Mouse (Mus musculus) liver, embryonic 12.5 days (tissue): ENCODE results near the gene Rnf13. TPM values are rescaled to one million over a fixed set of nuclear protein-coding genes. Genes with fewer than 3 reads are reported as not detected.
"Not testable (repeated sequence)": the region's sequence is repeated elsewhere in the genome, so short reads cannot be mapped to it uniquely, and the experiment has no call there.

Source experiments
- ATAC-seq: fragments of 200-750 bp; cut with Nextera tagmentation; 2 replicates; pipeline ENCODE4 v1.8.0; 2017; ENCODE audit warnings: moderate number of reproducible peaks, mild to moderate bottlenecking, moderate library complexity
- H3K27ac ChIP-seq: fragments of 300-500 bp; sonication (generic); 2 replicates; pipeline ENCODE4 v1.5.1; 2016; ENCODE audit warnings: mild to moderate bottlenecking
- H3K27me3 ChIP-seq: fragments of 300-500 bp; sonication (generic); replicated peaks from 2 replicates; pipeline ENCODE4 v1.6.1; 2016; ENCODE audit warnings: mild to moderate bottlenecking, moderate library complexity
- H3K36me3 ChIP-seq: fragments of 300-500 bp; sonication (generic); 2 replicates; pipeline ENCODE4 v1.6.1; 2016; ENCODE audit warnings: mild to moderate bottlenecking, moderate library complexity
- H3K4me1 ChIP-seq: fragments of 300-500 bp; sonication (generic); 2 replicates; pipeline ENCODE4 v1.6.1; 2016
- H3K4me2 ChIP-seq: fragments of 300-500 bp; sonication (generic); 2 replicates; pipeline ENCODE4 v1.6.1; 2016; ENCODE audit warnings: mild to moderate bottlenecking, moderate library complexity
- H3K4me3 ChIP-seq: fragments of 300-500 bp; sonication (generic); 2 replicates; pipeline ENCODE4 v1.5.1; 2016; ENCODE audit warnings: mild to moderate bottlenecking, moderate library complexity
- H3K9ac ChIP-seq: fragments of 300-500 bp; sonication (generic); 2 replicates; pipeline ENCODE4 v1.6.1; 2016; ENCODE audit warnings: mild to moderate bottlenecking, moderate library complexity
- H3K9me3 ChIP-seq: fragments of 300-500 bp; sonication (generic); replicated peaks from 2 replicates; pipeline ENCODE4 v1.6.1; 2016; ENCODE audit warnings: mild to moderate bottlenecking, moderate library complexity
- WGBS: fragments of 180-500 bp; shearing (Covaris S2); methylation state at CpG from one replicate; pipeline ENCODE4 v1.1.7; 2016; ENCODE audit not compliant: insufficient replicate concordance; 5-methylcytosine and 5-hydroxymethylcytosine counted together
- polyA plus RNA-seq: library from polyadenylated mRNA; unstranded; fragments of >200 nt; fragmentation: Nextera tagmentation; extraction: Ambion mirVana; gene quantifications from 2 replicates; pipeline ENCODE4 v1.2.1, GENCODE M21; 2016

Gene Rnf13
- polyA plus RNA-seq, 1 experiment from 2014 or later: 24.0 TPM

GRCm38 (mm10) chr3:57788472-57788871 is 52.6 kb downstream of the Rnf13 start:
- Histone ChIP-seq H3K9me3 (no peaks in the 10 kb centered on the region), H3K27ac (no peak overlapping the region), H3K36me3 (no peaks in the 10 kb centered on the region), H3K4me1 (no peaks in the 10 kb centered on the region), H3K4me3 (no peak overlapping the region), H3K27me3 (no peaks in the 10 kb centered on the region), H3K9ac (no peak overlapping the region), H3K4me2 (no peak overlapping the region)
- WGBS: 60% methylated on average over 4 of the region's 4 CpGs
- ATAC-seq: no peak

- Histone ChIP-seq H3K9ac (no peak overlapping the region), H3K4me1 (no peaks in the 10 kb centered on the region), H3K4me3 (no peak overlapping the region), H3K27ac (no peak overlapping the region), H3K9me3 (no peaks in the 10 kb centered on the region), H3K36me3 (no peaks in the 10 kb centered on the region), H3K27me3 (no peaks in the 10 kb centered on the region), H3K4me2 (no peak overlapping the region)
- no peak for ATAC-seq
- WGBS: 76% methylated on average over 7 of the region's 7 CpGs
Observed at GRCm38 (mm10) chr3:57789005-57789962, 53.4 kb downstream of the Rnf13 start.

GRCm38 (mm10) chr3:57791104-57791503 is 55.2 kb downstream of the Rnf13 start:
- H3K27ac ChIP-seq: no peak overlapping the region
- no peak overlapping the region for H3K9ac ChIP-seq
- no peak overlapping the region for H3K4me3 ChIP-seq
- no peaks in the 10 kb centered on the region for H3K36me3 ChIP-seq
- WGBS: 72% methylated on average over 3 of the region's 3 CpGs
- H3K4me2 ChIP-seq: no peak overlapping the region
- H3K4me1 ChIP-seq: no peaks in the 10 kb centered on the region
- no peaks in the 10 kb centered on the region for H3K9me3 ChIP-seq
- no peak for ATAC-seq
- no peaks in the 10 kb centered on the region for H3K27me3 ChIP-seq

- not testable (repeated sequence) for H3K27me3 ChIP-seq, ATAC-seq, H3K9me3 ChIP-seq, H3K27ac ChIP-seq, H3K4me3 ChIP-seq, H3K4me2 ChIP-seq, H3K9ac ChIP-seq, H3K36me3 ChIP-seq, H3K4me1 ChIP-seq
- 77% methylated on average over 6 of the region's 6 CpGs for WGBS
Observed at GRCm38 (mm10) chr3:57795071-57795470, 59.2 kb downstream of the Rnf13 start.

- H3K36me3 ChIP-seq: no peaks in the 10 kb centered on the region
- 73% methylated on average over 6 of the region's 6 CpGs for WGBS
- ATAC-seq: no peak
- H3K4me1 ChIP-seq: no peaks in the 10 kb centered on the region
- H3K27me3 ChIP-seq: no peaks in the 10 kb centered on the region
- no peak overlapping the region for H3K9ac ChIP-seq
- H3K27ac ChIP-seq: no peak overlapping the region
- no peaks in the 10 kb centered on the region for H3K9me3 ChIP-seq
- no peak overlapping the region for H3K4me3 ChIP-seq
- H3K4me2 ChIP-seq: no peak overlapping the region
Observed at GRCm38 (mm10) chr3:57815447-57815846, 79.6 kb downstream of the Rnf13 start.

GRCm38 (mm10) chr3:57825866-57826265 is 90.0 kb downstream of the Rnf13 start:
- no peaks in the 10 kb centered on the region for H3K9me3 ChIP-seq
- no peak for ATAC-seq
- H3K4me3 ChIP-seq: no peak overlapping the region
- H3K4me1 ChIP-seq: no peaks in the 10 kb centered on the region
- 87% methylated on average over 3 of the region's 3 CpGs for WGBS
- H3K4me2 ChIP-seq: no peak overlapping the region
- H3K27me3 ChIP-seq: no peaks in the 10 kb centered on the region
- peaks cover 20% of the 10 kb centered on the region for H3K36me3 ChIP-seq
- no peak overlapping the region for H3K27ac ChIP-seq
- no peak overlapping the region for H3K9ac ChIP-seq

- Histone ChIP-seq H3K27me3 (no peaks in the 10 kb centered on the region), H3K4me1 (no peaks in the 10 kb centered on the region), H3K36me3 (peaks cover 11% of the 10 kb centered on the region), H3K4me3 (no peak overlapping the region), H3K27ac (no peak overlapping the region), H3K9ac (no peak overlapping the region), H3K9me3 (no peaks in the 10 kb centered on the region), H3K4me2 (no peak overlapping the region)
- WGBS: 85% methylated on average over 11 of the region's 11 CpGs
- no peak for ATAC-seq
Observed at GRCm38 (mm10) chr3:57833585-57833984, 97.7 kb downstream of the Rnf13 start.

- Histone ChIP-seq H3K27ac (no peak overlapping the region), H3K36me3 (0 out of 2 replicates have a peak, but pooled peaks cover 10% of the 10 kb centered on the region), H3K4me2 (no peak overlapping the region), H3K27me3 (no peaks in the 10 kb centered on the region), H3K4me3 (no peak overlapping the region), H3K4me1 (no peaks in the 10 kb centered on the region), H3K9me3 (no peaks in the 10 kb centered on the region), H3K9ac (no peak overlapping the region)
- ATAC-seq: no peak
- 79% methylated on average over 4 of the region's 4 CpGs for WGBS
Observed at GRCm38 (mm10) chr3:57836911-57837310, 101.0 kb downstream of the Rnf13 start.

- Histone ChIP-seq H3K4me3 (no peak overlapping the region), H3K4me2 (no peak overlapping the region), H3K4me1 (peaks cover 23% of the 10 kb centered on the region), H3K27ac (no peak overlapping the region), H3K36me3 (0 out of 2 replicates have a peak, but pooled peaks cover 6% of the 10 kb centered on the region), H3K9ac (no peak overlapping the region), H3K27me3 (peaks cover 33% of the 10 kb centered on the region), H3K9me3 (no peaks in the 10 kb centered on the region)
- no peak for ATAC-seq
Observed at GRCm38 (mm10) chr3:57843775-57844174, 107.9 kb downstream of the Rnf13 start.

- H3K4me3 ChIP-seq: peak overlapping the region; percentile 66
- 0 out of 2 replicates have a peak, but pooled peaks cover 3% of the 10 kb centered on the region for H3K36me3 ChIP-seq
- ATAC-seq: no peak
- H3K4me1 ChIP-seq: peaks cover 23% of the 10 kb centered on the region
- H3K4me2 ChIP-seq: peak overlapping the region; percentile 93
- no peak overlapping the region for H3K9ac ChIP-seq
- no peaks in the 10 kb centered on the region for H3K9me3 ChIP-seq
- H3K27me3 ChIP-seq: peaks cover 33% of the 10 kb centered on the region
- H3K27ac ChIP-seq: no peak overlapping the region
- 40% methylated on average over 11 of the region's 11 CpGs for WGBS
Observed at GRCm38 (mm10) chr3:57845786-57846661, 110.2 kb downstream of the Rnf13 start.

GRCm38 (mm10) chr3:57846662-57846911 is 110.7 kb downstream of the Rnf13 start:
- peak overlapping the region; percentile 70 for H3K9ac ChIP-seq
- peaks cover 33% of the 10 kb centered on the region for H3K27me3 ChIP-seq
- peak overlapping the region; percentile 93 for H3K4me2 ChIP-seq
- H3K27ac ChIP-seq: peak overlapping the region; percentile 69; the same call in 1 of the 2 replicates
- H3K4me1 ChIP-seq: peaks cover 23% of the 10 kb centered on the region
- no peak for ATAC-seq
- 11% methylated on average over 9 of the region's 9 CpGs for WGBS
- no peaks in the 10 kb centered on the region for H3K9me3 ChIP-seq
- H3K4me3 ChIP-seq: peak overlapping the region; percentile 66
- H3K36me3 ChIP-seq: 0 out of 2 replicates have a peak, but pooled peaks cover 3% of the 10 kb centered on the region
